Mouse (Mus musculus) thymus, adult 2 months (tissue): ENCODE measurements around the gene 1700029F12Rik.

Experiments
- CTCF ChIP-seq: fragments of 200-500 bp; IDR thresholded peaks from 2 replicates; pipeline ENCODE4 v1.5.1; 2012; ENCODE audit warnings: mild to moderate bottlenecking, control low read depth, low read length, moderate library complexity, borderline replicate concordance; ENCODE audit not compliant: control insufficient read depth, poor library complexity, insufficient read depth; ENCODE audit errors: extremely low read depth
- POLR2A ChIP-seq: fragments of 200-500 bp; IDR thresholded peaks from 2 replicates; pipeline ENCODE4 v1.6.1; 2012; ENCODE audit warnings: mild to moderate bottlenecking, low read length, control low read depth, moderate library complexity; ENCODE audit not compliant: control insufficient read depth, poor library complexity, insufficient read depth; ENCODE audit errors: extremely low read depth

DNA sequence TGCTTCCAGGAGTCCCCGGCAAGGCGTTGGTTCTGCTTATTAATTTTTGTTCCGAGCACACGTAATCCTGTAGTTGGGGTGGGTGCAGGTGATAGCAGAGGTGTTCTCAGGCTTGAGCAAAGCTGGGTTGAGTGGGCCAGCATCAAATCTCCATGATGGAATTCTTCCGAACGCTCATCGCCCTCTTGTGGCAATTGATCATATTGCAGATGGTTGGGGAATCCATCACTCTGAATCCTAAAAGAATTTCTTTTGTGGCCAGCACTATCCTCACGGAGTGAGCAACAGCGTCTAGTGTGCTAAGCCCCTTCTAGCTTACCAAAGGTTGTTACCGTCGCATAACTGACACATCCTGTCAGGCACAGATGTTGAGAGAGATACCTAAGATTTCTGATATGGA lies 18.5 kb upstream of the 1700029F12Rik start:
- TF ChIP-seq CTCF, result no peak
- no peak for TF ChIP-seq POLR2A
